ENCODE assay signal across 8 mouse cellular contexts in genomic region chr5:25221604-25222003, GRCm38 (mm10). TPM values are rescaled to one million over a fixed set of nuclear protein-coding genes. Genes with fewer than 3 reads are reported as not detected.
DNase-seq lines count a peak whose midpoint lies in the region; ATAC-seq and TF ChIP-seq lines count a peak whose summit lies in the region.

TSS of gene Galnt11 (plus strand) at chr5:25221904.

- no peaks in the 10 kb centered on the region for H3K9me3 ChIP-seq in heart, postnatal 0 days (replicated peaks; ENCODE audit: control insufficient read depth, low read length)
- H3K9me3 ChIP-seq in limb, embryonic 12.5 days = no peaks in the 10 kb centered on the region

- peak within 1 kb of the TSS; percentile 80 for H3K9ac ChIP-seq in heart, postnatal 0 days (replicated peaks; ENCODE audit: low read depth, low read length)
- H3K9ac ChIP-seq in limb, embryonic 12.5 days (replicated peaks) = peak within 1 kb of the TSS; percentile 90

- intact Hi-C loops in left cerebral cortex, adult 2 months (cut with DNase I) = loop anchor here (5.0 kb wide), 1 partner anchor 119 kb away; the partner anchor contains the start of gene Prkag2

- no peak for TF ChIP-seq CTCF in left cerebral cortex, adult 2 months (IDR thresholded peaks at IDR 0.05)
- no peak for TF ChIP-seq CTCF in heart, postnatal 0 days (IDR thresholded peaks at IDR 0.05; ENCODE audit: low read depth)
- no peak for TF ChIP-seq CTCF in olfactory bulb, adult 2 months (IDR thresholded peaks at IDR 0.05; ENCODE audit: insufficient read depth, low read depth, low read length)

- H3K4me3 ChIP-seq in left cerebral cortex, adult 2 months = peak within 1 kb of the TSS; percentile 71
- peak within 1 kb of the TSS; percentile 86 for H3K4me3 ChIP-seq in heart, postnatal 0 days (ENCODE audit: low read depth, low read length)
- H3K4me3 ChIP-seq in limb, embryonic 12.5 days (replicated peaks) = peak within 1 kb of the TSS; percentile 71
- peak within 1 kb of the TSS; percentile 84 for H3K4me3 ChIP-seq in olfactory bulb, adult 2 months (ENCODE audit: insufficient read depth, low read depth, low read length)

- peak within 1 kb of the TSS; percentile 83 for H3K4me2 ChIP-seq in heart, postnatal 0 days (ENCODE audit: low read depth, low read length)
- H3K4me2 ChIP-seq in limb, embryonic 12.5 days = peak within 1 kb of the TSS; percentile 61

- no peaks in the 10 kb centered on the region for H3K27me3 ChIP-seq in heart, postnatal 0 days (ENCODE audit: control insufficient read depth, insufficient read depth, low read length)
- no peaks in the 10 kb centered on the region for H3K27me3 ChIP-seq in limb, embryonic 12.5 days

- DNase-seq in left cerebral cortex, adult 2 months (ENCODE audit: extremely low spot score in 1 of 2, low spot score in 2 of 2) = no peak
- no peak for DNase-seq in left cerebral cortex, adult 11 months (ENCODE audit: low spot score)
- DNase-seq in heart, postnatal 0 days (ENCODE audit: low spot score) = no peak
- no peak for DNase-seq in right cerebral cortex, adult 18-20 months
- no peak for DNase-seq in cerebellum, postnatal 36 days

- no peak for TF ChIP-seq EP300 in heart, postnatal 0 days (IDR thresholded peaks at IDR 0.05; ENCODE audit: low read depth)

- no peak for TF ChIP-seq POLR2A in olfactory bulb, adult 2 months (IDR thresholded peaks at IDR 0.05; ENCODE audit: insufficient read depth, low read depth, low read length)

- H3K4me1 ChIP-seq in heart, postnatal 0 days (ENCODE audit: control insufficient read depth, insufficient read depth) = peaks cover 6% of the 10 kb centered on the region
- H3K4me1 ChIP-seq in limb, embryonic 12.5 days (replicated peaks) = peaks cover 11% of the 10 kb centered on the region; the same call in 1 of the 2 replicates
- no peaks in the 10 kb centered on the region for H3K4me1 ChIP-seq in olfactory bulb, adult 2 months (ENCODE audit: control insufficient read depth, insufficient read depth, low read length)

- H3K36me3 ChIP-seq in heart, postnatal 0 days (replicated peaks; ENCODE audit: control insufficient read depth, insufficient read depth, low read length) = no peaks in the 10 kb centered on the region
- no peaks in the 10 kb centered on the region for H3K36me3 ChIP-seq in limb, embryonic 12.5 days

- 60% methylated on average over 3 of the region's 3 CpGs for WGBS in heart, postnatal 0 days
- WGBS in limb, embryonic 12.5 days = 82% methylated on average over 3 of the region's 3 CpGs
- 87% methylated on average over 3 of the region's 3 CpGs for WGBS in olfactory bulb, adult 2 months

- H3K27ac ChIP-seq in left cerebral cortex, adult 2 months = peak within 1 kb of the TSS; percentile 93
- peak within 1 kb of the TSS; percentile 91 for H3K27ac ChIP-seq in heart, postnatal 0 days (ENCODE audit: low read depth)
- peak within 1 kb of the TSS; percentile 88 for H3K27ac ChIP-seq in limb, embryonic 12.5 days
- H3K27ac ChIP-seq in olfactory bulb, adult 2 months (ENCODE audit: insufficient read depth, low read depth, low read length) = peak within 1 kb of the TSS; percentile 66; the same call in 1 of the 2 replicates

- ATAC-seq in common myeloid progenitor, adult 5-6 weeks (replicated peaks; ENCODE audit: low read depth, poor library complexity, severe bottlenecking) = no peak
- ATAC-seq in heart, postnatal 0 days (ENCODE audit: insufficient read depth, low read depth) = no peak
- ATAC-seq in limb, embryonic 12.5 days (ENCODE audit: insufficient number of reproducible peaks, insufficient read depth, low FRiP score, low TSS enrichment, low read depth) = no peak

RNA-seq across cellular contexts. Expression of gene Galnt11, which starts in this region (rescaled TPM):
- total RNA-seq in left cerebral cortex, adult 2 months (2021) = 10 to 100 TPM; 44.7 to 45.3 TPM
- 14.7 and 21.3 TPM in 2 replicates for total RNA-seq in common myeloid progenitor, adult 5-6 weeks (2017)
- 28.4 and 31.5 TPM in 2 replicates for total RNA-seq in heart, postnatal 0 days (2014; rRNA removed; ENCODE audit: low replicate concordance)
- 28.3 and 28.6 TPM in 2 replicates for polyA plus RNA-seq in heart, postnatal 0 days (2015; fragmentation: Nextera tagmentation; extraction: Ambion mirVana)
- 35.0 and 37.6 TPM in 2 replicates for polyA plus RNA-seq in limb, embryonic 12.5 days (2016; fragmentation: Nextera tagmentation; extraction: Ambion mirVana)
- polyA plus RNA-seq in olfactory bulb, adult 2 months (2012; ENCODE audit: insufficient read depth, insufficient read length, low replicate concordance, missing spikeins) = not detected in 2 replicates

Comparison
In these comparisons a context has a peak if more than half of its experiments do, and no peak if none do; other contexts are left out.
1. RNA of gene Galnt11 (polyA plus RNA-seq): 35.0 to 37.6 TPM in limb, embryonic 12.5 days and 28.3 to 28.6 TPM in heart, postnatal 0 days; not detected in olfactory bulb, adult 2 months; every median in the first group is over 10 times any median in the second.
2. Peak in every context shown above with its lines, with median percentiles within 50 percentile points of each other: H3K27ac ChIP-seq and H3K4me3 ChIP-seq.